Mouse (Mus musculus) left cerebral cortex, postnatal 10 days (tissue): ENCODE results near the gene Wdpcp. TPM values are rescaled to one million over a fixed set of nuclear protein-coding genes. Genes with fewer than 3 reads are reported as not detected.
"Not testable (repeated sequence)": the region's sequence is repeated elsewhere in the genome, so short reads cannot be mapped to it uniquely, and the experiment has no call there.

Source experiments
- DNase-seq, 2 experiments: peaks; one replicate each; pipeline ENCODE4 v3.0.0; 2021 to 2022; ENCODE audit warnings: low spot score in 2 of 2, mixed read lengths in 1 of 2; ENCODE audit errors: extremely low spot score in 1 of 2
- intact Hi-C: fragments of 180-260 bp; cut with DNase I; formaldehyde crosslinking; loops from one replicate; pipeline ENCODE4 v1.15.1; 2025
- total RNA-seq, 2 experiments: library from RNA; stranded (reverse); gene quantifications; 2 replicates each; pipeline ENCODE4 v1.2.3; 2021

The Wdpcp gene
- 10 to 100 TPM; 18.5 to 19.1 TPM for total RNA-seq

- intact Hi-C loops = no loop called here
- DNase-seq = peak; percentile 96 to 98
These were observed at the start of gene Wdpcp, which contains the start of gene Mdh1 for GRCm38 (mm10) chr11:21571700-21572381. TSS of gene Wdpcp (plus strand) at chr11:21572235. TSS of gene Mdh1 (minus strand) at chr11:21572367.

DNA sequence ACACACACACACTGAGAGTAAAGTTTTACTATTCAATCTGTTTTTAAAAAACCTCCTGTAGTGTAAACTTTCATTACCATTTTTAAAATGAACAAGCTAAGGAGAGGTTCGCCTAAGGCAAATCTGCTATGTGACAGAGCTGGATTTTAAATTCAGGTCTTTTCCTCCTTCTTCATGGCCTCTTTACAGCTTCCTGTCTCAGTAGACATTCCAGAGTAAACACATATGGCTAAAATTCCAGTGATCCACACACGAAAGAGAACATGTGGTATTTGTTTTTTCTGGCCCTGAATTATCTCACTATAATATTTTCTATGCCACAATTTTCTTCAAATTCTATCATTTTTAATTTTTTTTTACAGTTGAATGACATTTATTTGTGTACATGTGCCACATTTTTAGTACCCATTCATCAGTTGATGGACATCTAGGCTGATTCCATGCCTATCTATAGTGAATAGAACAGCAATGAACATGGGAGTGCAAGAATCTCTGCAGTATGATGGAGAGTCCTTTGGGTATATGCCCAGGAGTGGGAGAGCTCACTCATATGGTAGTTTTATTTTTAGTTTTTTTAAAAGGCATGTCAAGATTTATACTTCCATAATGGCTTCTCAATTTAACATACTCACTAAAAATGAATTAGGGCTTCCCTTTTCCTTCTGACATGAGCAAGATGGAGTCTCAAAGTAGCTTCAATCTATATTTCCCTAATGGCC, 43.2 kb upstream of the Wdpcp start:
- DNase-seq = no peak
- intact Hi-C loops = no loop called here

DNA sequence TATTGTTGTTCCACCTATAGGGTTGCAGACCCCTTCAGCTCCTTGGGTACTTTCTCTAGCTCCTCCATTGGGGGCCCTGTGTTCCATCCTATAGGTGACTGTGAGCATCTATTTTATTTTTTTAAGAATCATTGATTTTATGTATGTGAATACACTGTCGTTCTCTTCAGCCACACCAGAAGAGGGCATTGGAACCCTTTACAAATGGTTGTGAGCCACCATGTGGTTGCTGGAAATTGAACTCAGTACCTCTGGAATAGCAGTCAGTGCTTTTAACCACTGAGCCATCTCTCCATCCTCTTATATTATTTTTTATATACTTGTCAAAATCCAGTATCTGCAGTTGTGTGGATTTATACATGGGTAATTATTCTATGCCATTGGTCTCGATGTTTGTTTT, 41.2 kb upstream of the Wdpcp start:
- DNase-seq, intact Hi-C loops: not testable (repeated sequence)

GRCm38 (mm10) chr11:21540072-21540471, 32.0 kb upstream of the Wdpcp start:
- intact Hi-C loops = no loop called here
- no peak for DNase-seq

DNA sequence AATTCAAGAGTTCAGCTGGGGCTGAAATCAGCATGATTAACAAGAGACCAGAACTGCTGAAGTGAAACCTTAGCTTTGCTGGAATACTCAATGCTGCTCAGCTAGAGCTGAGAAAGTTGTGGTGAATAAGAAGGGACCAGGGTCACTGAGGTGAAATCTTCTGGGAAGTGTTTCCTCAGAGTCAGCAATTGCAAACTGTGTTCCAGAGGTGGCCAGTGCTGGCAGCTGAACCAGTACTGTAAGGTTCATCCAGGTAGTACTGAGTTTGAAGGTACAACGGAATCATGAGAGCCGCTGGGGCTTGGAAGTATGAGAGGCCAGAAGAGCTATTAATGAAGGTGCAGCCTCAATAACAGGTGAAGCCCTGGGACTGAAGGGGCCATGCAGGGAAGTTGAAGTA, 31.4 kb upstream of the Wdpcp start:
- no peak for DNase-seq
- intact Hi-C loops = no loop called here

GRCm38 (mm10) chr11:21542731-21543130, 29.3 kb upstream of the Wdpcp start:
- intact Hi-C loops = no loop called here
- no peak for DNase-seq

GRCm38 (mm10) chr11:21545021-21545420, 27.0 kb upstream of the Wdpcp start:
- intact Hi-C loops = no loop called here
- peak in 1 of 2 experiments; percentile 53 for DNase-seq

GRCm38 (mm10) chr11:21545951-21546350, 26.1 kb upstream of the Wdpcp start:
- no peak for DNase-seq
- intact Hi-C loops = no loop called here

- intact Hi-C loops = no loop called here
- no peak for DNase-seq
These were observed 25.4 kb upstream of the Wdpcp start for GRCm38 (mm10) chr11:21546671-21547070.

DNA sequence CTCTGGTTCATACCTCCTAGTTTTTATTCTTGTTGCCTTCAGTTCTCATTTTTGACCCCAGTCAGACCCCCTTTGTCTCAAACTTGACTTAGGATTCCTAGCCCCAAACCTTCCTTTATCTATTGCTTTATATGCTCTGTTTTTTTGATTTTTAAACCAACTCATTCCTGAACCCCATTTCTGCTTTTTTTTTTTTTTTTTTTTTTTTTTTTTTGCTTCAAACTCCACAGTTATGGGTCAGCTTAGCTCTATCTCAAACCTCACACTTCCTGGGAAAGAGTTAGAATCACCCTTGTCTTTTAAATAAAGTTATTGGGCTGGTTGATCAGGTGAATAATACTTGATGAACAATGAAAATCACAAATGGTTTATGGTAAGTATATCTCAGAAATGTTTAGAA, 24.5 kb upstream of the Wdpcp start:
- intact Hi-C loops = no loop called here
- DNase-seq = no peak

GRCm38 (mm10) chr11:21549052-21549451, 23.0 kb upstream of the Wdpcp start:
- intact Hi-C loops = no loop called here
- no peak for DNase-seq

- intact Hi-C loops = no loop called here
- no peak for DNase-seq
These were observed 22.3 kb upstream of the Wdpcp start for GRCm38 (mm10) chr11:21549754-21550153.

- intact Hi-C loops = no loop called here
- no peak for DNase-seq
These were observed 21.5 kb upstream of the Wdpcp start for GRCm38 (mm10) chr11:21550222-21551173.

- intact Hi-C loops = no loop called here
- DNase-seq = no peak
These were observed 20.0 kb upstream of the Wdpcp start for GRCm38 (mm10) chr11:21552049-21552448.

DNA sequence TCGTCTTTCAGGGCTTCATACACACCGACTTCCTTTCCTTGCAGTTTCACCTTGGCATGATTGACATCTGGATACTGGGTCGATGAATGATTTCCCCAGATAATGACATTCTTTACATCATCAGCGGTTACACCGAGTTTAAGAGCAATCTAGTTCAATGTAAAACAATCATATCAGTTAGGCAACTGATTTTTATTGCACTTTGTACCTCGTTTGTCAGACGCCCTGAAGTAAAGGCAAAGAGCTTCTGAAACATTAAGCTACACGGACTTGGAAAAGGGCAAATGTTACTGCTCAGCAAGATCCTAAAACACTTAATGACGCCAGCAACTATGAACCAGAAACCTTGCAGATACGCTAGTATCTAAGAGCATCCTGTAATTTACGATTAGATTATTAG, 12.3 kb upstream of the Wdpcp start:
- intact Hi-C loops = no loop called here
- no peak for DNase-seq

DNA sequence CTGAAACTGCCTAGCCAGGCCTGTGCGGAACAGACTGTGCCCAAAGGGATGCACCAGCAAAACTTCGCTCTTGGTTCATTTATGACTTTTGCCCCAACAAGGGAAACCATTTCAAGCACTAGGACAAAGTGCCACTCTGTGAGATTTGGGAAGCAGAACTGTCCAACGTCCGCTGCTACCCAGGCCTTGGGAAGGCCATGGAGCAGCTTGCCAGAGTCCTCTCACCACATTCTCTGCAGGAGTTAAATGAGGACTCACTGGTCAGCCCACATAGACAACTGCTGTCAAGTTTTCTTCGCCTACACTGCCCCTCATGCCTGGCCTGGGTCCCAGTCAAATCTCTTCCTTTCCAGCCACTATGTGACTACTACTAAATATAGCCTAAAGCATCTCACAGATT, 10.7 kb upstream of the Wdpcp start:
- intact Hi-C loops = no loop called here
- no peak for DNase-seq

- intact Hi-C loops = no loop called here
- peak in 1 of 2 experiments; percentile 29 for DNase-seq
These were observed 8.3 kb upstream of the Wdpcp start for GRCm38 (mm10) chr11:21563617-21564325.

- DNase-seq = no peak
- intact Hi-C loops = no loop called here
These were observed 7.2 kb upstream of the Wdpcp start for GRCm38 (mm10) chr11:21564681-21565405.
